Mouse (Mus musculus): ENCODE data around the gene Arhgef10l. TPM values are rescaled to one million over a fixed set of nuclear protein-coding genes. Genes with fewer than 3 reads are reported as not detected.
A peak's percentile ranks its signal among the peaks of the same experiment; 100 is the strongest.

Arhgef10l gene
- total RNA-seq, 2 experiments from 2014 or later, result 48.8 to 50.8 TPM

- no peak for DNase-seq (ENCODE audit: low spot score in 2 of 2)
Measured at GRCm38 (mm10) chr4:140661406-140662022, 4.3 kb downstream of the Arhgef10l start.

- peak; percentile 85 to 92 for DNase-seq (ENCODE audit: low spot score in 2 of 2)
Measured at GRCm38 (mm10) chr4:140657681-140658575, 7.9 kb downstream of the Arhgef10l start.

GRCm38 (mm10) chr4:140656529-140656928 lies 9.3 kb downstream of the Arhgef10l start:
- DNase-seq (ENCODE audit: low spot score in 2 of 2), result no peak

- no peak for DNase-seq (ENCODE audit: low spot score in 2 of 2)
Measured at GRCm38 (mm10) chr4:140654798-140655197, 11.0 kb downstream of the Arhgef10l start.

GRCm38 (mm10) chr4:140653835-140654583 lies 11.8 kb downstream of the Arhgef10l start:
- DNase-seq (ENCODE audit: low spot score in 2 of 2), result no peak

GRCm38 (mm10) chr4:140649731-140650130 lies 16.1 kb downstream of the Arhgef10l start:
- no peak for DNase-seq (ENCODE audit: low spot score in 2 of 2)

GRCm38 (mm10) chr4:140649207-140649591 lies 16.6 kb downstream of the Arhgef10l start:
- no peak for DNase-seq (ENCODE audit: low spot score in 2 of 2)

GRCm38 (mm10) chr4:140648443-140649206 lies 17.2 kb downstream of the Arhgef10l start:
- peak; percentile 46 to 63 for DNase-seq (ENCODE audit: low spot score in 2 of 2)

GRCm38 (mm10) chr4:140647711-140648421 lies 17.9 kb downstream of the Arhgef10l start:
- peak in 1 of 2 experiments; percentile 51 for DNase-seq (ENCODE audit: low spot score in 2 of 2)

GRCm38 (mm10) chr4:140645638-140646037 lies 20.2 kb downstream of the Arhgef10l start:
- no peak for DNase-seq (ENCODE audit: low spot score in 2 of 2)

- no peak for DNase-seq (ENCODE audit: low spot score in 2 of 2)
Measured at GRCm38 (mm10) chr4:140644701-140645100, 21.1 kb downstream of the Arhgef10l start.

GRCm38 (mm10) chr4:140644276-140644675 lies 21.5 kb downstream of the Arhgef10l start:
- DNase-seq (ENCODE audit: low spot score in 2 of 2), result no peak

GRCm38 (mm10) chr4:140642378-140642777 lies 23.4 kb downstream of the Arhgef10l start:
- DNase-seq (ENCODE audit: low spot score in 2 of 2), result no peak

- DNase-seq (ENCODE audit: low spot score in 2 of 2), result peak in 1 of 2 experiments; percentile 68
Measured at GRCm38 (mm10) chr4:140641414-140641918, 24.3 kb downstream of the Arhgef10l start.

- no peak for DNase-seq (ENCODE audit: low spot score in 2 of 2)
Measured at GRCm38 (mm10) chr4:140640668-140641067, 25.1 kb downstream of the Arhgef10l start.

- no peak for DNase-seq (ENCODE audit: low spot score in 2 of 2)
Measured at GRCm38 (mm10) chr4:140640242-140640523, 25.6 kb downstream of the Arhgef10l start.

- DNase-seq (ENCODE audit: low spot score in 2 of 2), result no peak
Measured at GRCm38 (mm10) chr4:140639431-140640241, 26.2 kb downstream of the Arhgef10l start.

- no peak for DNase-seq (ENCODE audit: low spot score in 2 of 2)
Measured at GRCm38 (mm10) chr4:140638591-140638990, 27.2 kb downstream of the Arhgef10l start.

- no peak for DNase-seq (ENCODE audit: low spot score in 2 of 2)
Measured at GRCm38 (mm10) chr4:140637269-140637668, 28.5 kb downstream of the Arhgef10l start.

Measured in layer of hippocampus, postnatal 14 days (tissue).